Mouse (Mus musculus) inflammation-experienced regulatory T-cells, adult 6 months (primary cell): Measurements from ENCODE around the gene Iqch. TPM values are rescaled to one million over a fixed set of nuclear protein-coding genes. Genes with fewer than 3 reads are reported as not detected.

ENCODE experiments used
- ATAC-seq: one replicate; pipeline ENCODE4 v1.8.0; 2017
- polyA plus RNA-seq, 3 experiments: library from polyadenylated mRNA; unstranded; fragments of 100-300 nt; shearing (Covaris generic); gene quantifications; one replicate each; pipeline ENCODE4 v1.2.1; 2017

The Iqch gene
- polyA plus RNA-seq, 3 experiments from 2014 or later: not detected

DNA sequence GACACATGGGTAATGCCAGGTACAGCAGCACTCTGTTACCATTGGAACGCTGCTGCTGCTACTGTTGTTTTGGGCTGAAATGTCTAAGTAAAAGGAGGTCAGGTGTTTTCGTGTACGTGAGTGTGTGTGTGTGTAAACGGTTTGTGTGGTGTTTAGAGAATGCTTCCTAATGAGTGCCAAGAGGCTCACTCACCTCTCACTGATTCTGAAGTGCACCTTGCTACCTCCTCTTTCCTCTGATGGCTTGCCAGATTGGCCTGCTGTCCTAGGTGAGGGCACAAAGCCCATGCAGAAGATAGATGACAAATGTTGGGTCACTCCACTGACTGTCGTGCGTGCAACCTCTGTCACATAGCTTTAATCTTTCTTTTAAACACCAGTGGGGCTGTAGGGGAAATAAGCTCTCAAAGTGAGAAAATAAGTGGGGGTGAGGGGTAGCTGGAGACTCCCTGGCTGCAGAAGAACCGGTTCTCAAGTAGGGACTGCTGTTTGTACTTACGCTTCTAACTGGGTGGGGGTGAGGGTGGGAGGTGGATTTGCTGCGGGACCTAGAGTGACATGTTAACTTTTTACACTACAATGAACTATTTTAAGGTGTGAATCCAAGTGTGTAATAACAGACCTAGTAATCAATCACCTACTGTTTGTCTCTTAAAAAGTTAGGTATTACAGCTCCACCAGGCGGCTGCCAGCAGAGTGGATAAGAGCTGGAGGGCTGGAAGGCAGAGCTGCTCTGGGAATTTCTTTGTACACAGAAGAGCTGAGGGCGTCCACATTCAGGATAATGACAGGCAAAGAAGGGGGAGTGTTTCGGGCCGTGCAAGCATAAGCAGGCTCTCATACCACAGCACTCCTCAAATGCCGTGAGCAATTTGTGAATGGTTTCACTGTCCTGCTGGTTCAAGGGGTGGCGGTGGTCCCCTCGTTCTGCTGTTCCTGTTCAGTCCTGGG, 10.5 kb upstream of the Iqch start:
- no peak for ATAC-seq

DNA sequence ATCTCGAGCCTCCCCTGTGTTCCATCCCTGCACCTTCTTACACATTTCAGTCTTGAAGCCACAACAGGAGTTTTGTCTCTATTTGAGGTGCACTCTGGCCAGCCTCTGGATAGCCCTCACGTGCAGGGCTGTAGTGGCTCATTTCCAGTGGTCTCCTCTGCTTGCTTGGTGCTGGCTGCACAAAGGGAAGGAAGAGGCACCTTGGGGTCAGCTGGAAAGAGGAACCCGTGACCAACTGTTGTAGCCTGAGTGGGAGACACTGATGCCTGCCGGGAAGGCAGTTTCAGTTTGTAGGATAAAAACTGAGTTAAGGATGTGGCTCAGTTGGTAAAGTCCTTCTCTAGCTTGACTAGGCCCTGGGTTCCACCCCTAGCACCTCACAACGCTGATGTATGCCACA, 9.7 kb upstream of the Iqch start:
- ATAC-seq: no peak

- no peak for ATAC-seq
Observed at GRCm38 (mm10) chr9:63610841-63611366, 8.6 kb upstream of the Iqch start.

GRCm38 (mm10) chr9:63610231-63610630, 7.9 kb upstream of the Iqch start:
- no peak for ATAC-seq

DNA sequence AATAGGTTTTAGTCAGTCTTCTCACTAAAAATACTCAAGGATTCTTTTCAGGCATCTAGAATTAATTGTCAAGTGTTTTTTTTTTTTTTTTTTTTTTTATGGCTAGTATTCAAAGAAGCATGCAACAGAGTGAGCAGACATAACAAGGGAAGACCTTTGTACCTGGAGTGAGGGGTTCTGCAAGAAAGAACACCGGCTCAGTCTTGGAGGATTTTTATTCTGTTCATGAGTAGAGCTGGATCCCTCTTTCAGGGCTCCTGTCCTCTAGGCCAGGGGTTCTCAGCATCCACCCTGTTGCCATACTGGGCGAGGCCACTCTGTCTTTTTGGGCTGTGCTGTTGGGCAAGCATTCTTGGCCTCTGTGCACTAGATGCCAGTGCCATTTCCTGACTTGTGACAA, 7.5 kb upstream of the Iqch start:
- ATAC-seq: no peak

GRCm38 (mm10) chr9:63609246-63609645, 7.0 kb upstream of the Iqch start:
- ATAC-seq: no peak

GRCm38 (mm10) chr9:63608006-63608405, 5.7 kb upstream of the Iqch start:
- ATAC-seq: no peak

DNA sequence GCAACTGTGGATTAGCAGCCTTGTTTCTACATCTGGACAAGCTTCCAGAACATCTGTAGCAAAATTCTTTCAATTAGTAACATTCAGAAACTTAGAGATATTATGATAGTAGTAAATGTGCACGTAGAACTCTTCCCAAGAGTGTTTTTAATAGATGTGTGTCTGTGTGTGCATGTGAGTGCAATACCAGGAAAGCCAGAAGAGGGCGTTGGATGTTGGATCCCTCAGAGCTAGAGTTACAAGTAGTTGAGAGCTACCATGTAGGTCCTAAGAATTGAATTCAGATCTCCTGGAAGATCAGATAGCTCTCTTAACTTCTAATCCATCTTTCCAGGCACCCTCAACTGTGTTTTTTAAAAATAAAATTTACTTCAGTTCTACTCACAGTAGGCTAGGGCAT, 4.3 kb upstream of the Iqch start:
- ATAC-seq: no peak

- no peak for ATAC-seq
Observed at GRCm38 (mm10) chr9:63603849-63604248, 1.6 kb upstream of the Iqch start.

- no peak for ATAC-seq
Observed at GRCm38 (mm10) chr9:63596660-63597059, 5.6 kb downstream of the Iqch start.

GRCm38 (mm10) chr9:63595652-63596051, 6.6 kb downstream of the Iqch start:
- ATAC-seq: no peak

GRCm38 (mm10) chr9:63595032-63595431, 7.3 kb downstream of the Iqch start:
- ATAC-seq: no peak

DNA sequence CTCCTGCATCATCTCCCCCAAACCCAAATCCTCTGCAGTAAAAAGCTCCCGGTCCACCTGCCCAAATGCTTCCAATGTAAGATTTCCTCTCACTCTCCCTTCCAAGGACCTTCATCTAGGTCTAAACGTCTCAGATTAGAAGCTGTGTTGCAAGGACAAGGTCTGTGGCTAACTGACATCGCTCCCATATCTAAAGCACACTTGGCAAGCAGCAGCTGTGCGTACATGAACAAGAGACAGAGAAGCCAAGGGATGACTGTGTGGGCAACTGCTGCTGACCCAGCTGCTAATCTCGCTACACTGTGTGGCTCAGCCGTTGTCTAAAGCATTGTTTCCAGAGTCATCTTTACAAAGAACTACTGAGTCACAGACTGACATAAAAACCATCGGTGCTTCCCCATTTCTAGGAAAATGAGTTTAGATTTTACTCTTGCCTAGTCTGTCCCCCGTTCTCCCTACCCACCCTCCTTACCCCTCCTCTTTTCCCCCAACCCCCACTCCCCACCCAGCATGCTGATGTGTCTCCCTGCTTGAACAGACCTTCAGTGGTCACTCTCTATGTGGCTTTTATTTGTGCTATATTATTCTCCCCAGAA, 10.5 kb downstream of the Iqch start:
- no peak for ATAC-seq

DNA sequence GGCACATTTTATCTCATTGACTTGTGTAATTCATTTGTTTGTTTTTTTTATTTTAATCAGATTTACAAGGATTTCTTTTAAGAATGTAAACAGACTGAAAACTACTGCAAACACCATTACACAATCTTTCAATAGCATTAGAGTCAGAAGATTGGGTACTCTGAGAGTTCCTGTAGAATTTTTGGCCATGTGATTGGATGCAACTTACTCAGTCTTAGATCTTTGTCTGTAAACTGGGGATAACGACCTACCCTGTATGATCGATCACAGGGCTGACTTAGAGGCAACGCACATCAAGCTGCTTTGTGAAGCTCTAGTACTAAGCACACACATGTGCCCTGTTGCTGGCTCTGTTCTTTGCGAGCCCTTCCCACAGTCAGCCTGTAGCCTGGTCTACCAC, 11.7 kb downstream of the Iqch start:
- ATAC-seq: no peak

GRCm38 (mm10) chr9:63589209-63589608, 13.1 kb downstream of the Iqch start:
- no peak for ATAC-seq

DNA sequence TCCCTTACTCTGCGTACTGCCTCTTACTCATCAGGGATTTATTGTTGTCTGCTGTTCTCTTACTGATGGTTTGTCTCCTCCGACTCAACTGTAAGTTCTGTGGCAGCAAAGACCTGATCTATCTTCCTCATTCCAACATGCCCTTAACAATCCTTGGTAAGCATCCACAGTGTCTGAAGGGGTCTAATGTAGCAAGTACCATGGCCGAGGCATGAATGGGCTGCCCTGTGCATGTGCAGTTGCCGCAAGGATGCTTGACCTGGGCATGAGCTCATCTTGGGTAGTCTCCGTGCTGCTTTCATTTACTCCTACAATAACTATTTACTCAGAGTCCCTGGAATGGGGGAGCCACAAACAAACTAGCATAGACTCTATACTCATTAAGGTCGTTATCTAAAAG, 17.0 kb downstream of the Iqch start:
- no peak for ATAC-seq

GRCm38 (mm10) chr9:63581778-63582177, 20.5 kb downstream of the Iqch start:
- no peak for ATAC-seq

DNA sequence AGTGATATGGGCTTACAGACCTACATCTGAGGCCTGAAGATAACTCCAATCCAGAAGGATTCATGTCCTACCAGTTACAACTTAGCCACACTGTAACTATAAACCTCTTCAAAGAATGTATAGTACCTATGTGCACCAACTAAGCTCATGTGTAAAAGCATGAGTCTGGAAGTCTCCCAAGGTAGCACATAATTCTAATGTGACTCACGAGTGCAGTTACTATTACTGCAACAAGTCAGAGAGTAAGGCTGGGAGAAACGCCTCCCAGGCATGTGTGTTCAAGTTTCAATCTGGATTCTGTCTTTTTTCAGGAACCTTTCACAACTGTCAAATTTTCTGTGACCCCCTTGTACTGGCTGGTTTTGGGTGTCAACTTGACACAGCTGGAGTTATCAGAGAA, 22.2 kb downstream of the Iqch start:
- ATAC-seq: no peak

DNA sequence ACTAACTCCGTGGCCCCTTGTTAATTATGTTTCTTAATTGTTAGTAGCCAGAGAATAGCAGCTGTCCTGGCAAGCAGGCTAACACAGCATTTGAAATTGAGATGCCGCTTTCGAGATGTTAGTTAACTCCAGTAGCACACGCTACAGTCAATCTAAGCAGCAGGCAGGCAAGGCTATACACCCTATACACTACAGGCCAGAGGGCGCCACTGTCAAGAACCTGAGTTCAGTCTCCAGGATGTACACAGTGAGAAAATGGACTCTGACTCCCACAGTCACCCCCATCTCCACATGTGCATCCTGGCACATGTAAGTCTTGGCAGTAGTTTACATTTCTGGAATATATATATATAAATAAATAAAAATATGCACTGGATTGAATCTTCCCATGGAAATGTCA, 22.6 kb downstream of the Iqch start:
- ATAC-seq: no peak

DNA sequence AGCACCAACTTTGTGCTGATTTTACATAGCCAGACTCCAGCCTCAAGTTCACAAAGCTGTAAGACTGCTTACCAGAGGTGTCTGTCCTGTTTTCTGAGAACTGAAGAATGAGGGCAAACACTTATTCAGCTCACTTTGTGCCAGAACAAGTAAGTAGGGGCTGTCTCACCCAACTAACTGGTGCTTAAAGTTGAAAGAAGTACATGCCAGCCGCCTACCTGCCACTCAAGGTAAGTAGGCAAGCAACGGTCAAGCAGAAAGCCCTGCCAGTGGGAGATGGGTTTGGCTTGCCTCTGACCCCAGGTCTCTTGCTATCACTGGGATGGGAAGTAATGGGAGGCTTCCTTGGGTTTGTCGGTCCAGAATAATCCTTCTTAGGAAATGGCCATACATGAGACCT, 24.8 kb downstream of the Iqch start:
- ATAC-seq: no peak

GRCm38 (mm10) chr9:63572874-63573273, 29.4 kb downstream of the Iqch start:
- no peak for ATAC-seq

DNA sequence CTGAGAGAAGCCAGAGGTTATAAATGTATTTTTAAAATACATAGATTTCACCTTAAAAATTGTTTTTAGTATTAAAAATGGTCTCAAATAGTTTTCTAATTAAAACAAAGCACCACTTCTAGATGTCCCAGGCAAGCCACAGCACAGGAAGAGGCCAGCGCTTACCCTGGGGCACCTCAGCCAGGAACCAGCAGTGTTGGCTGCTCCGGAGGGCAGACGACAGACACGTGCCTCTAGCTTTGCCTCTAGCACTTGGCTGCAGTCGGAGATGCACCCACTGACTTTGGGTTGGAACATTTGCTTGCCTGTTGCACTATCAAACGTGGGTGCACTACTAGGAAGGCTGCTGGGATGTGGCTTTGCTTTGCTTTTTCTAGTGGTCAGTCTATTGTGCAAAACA, 30.4 kb downstream of the Iqch start:
- ATAC-seq: no peak

DNA sequence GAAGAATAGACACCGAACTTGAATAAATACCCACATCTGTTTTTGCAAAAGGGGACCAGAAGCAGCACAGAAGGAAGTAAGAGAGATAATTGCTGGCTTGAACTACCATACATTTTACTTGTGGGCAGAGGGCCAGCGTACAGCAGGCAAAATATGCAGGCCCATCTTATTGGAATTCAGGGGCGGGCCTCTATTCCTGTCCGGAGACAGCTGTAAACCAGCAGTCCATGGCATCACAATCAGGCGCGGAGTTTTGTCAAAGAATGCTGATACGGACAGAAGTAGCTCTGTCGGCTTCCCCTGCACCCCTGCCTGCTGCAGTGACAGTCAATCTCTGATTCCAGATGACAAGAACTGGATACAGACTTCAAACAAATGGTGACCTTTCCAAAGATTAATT, 33.5 kb downstream of the Iqch start:
- ATAC-seq: no peak

- no peak for ATAC-seq
Observed at GRCm38 (mm10) chr9:63568314-63568713, 34.0 kb downstream of the Iqch start.
